Mouse (Mus musculus) embryonic stem cell, embryonic (primary cell): ENCODE results near the gene Gpr68.

Source experiments
- CTCF ChIA-PET, 4 experiments: fragments of 300-600 bp in 2 of 4; fragments of 350-600 bp in 2 of 4; sonication (Branson Sonifier 250); formaldehyde crosslinking; loops; one replicate each; lab custom pipeline; 2022; ENCODE audit warnings: inconsistent platforms in 2 of 4; lab: Charles Lee
- POLR2A ChIA-PET, 4 experiments: fragments of 300-600 bp in 2 of 4; fragments of 350-600 bp in 2 of 4; sonication (Branson Sonifier 250); formaldehyde crosslinking; loops; one replicate each; lab custom pipeline; 2022; ENCODE audit warnings: antibody characterized with exemption in 4 of 4, inconsistent platforms in 1 of 4; lab: Charles Lee

Gene Gpr68

GRCm38 (mm10) chr12:100837208-100837607, 70.8 kb downstream of the Gpr68 start:
- POLR2A ChIA-PET: no interaction called here
- CTCF ChIA-PET: interaction anchor here in 3 of 4 experiments (0.6 to 0.7 kb wide), 3 partner anchors 12 to 365 kb away, joined by 3 to 4 read pairs (median 3); no protein-coding TSS in a partner anchor

GRCm38 (mm10) chr12:100831629-100832325, 76.2 kb downstream of the Gpr68 start:
- POLR2A ChIA-PET: interaction anchor here (0.6 to 1.5 kb wide), 17 partner anchors 9 to 672 kb away, joined by 3 to 8 read pairs (median 4); partner anchors contain the start of genes Dglucy (in 2 of the 4) and Nrde2 (in 1 of the 4)
- CTCF ChIA-PET: interaction anchor here in 3 of 4 experiments (0.5 to 1.7 kb wide), 10 partner anchors 9 to 225 kb away, joined by 3 to 10 read pairs (median 4); no protein-coding TSS in a partner anchor

- CTCF ChIA-PET: interaction anchor here in 2 of 4 experiments (0.8 to 1.7 kb wide), 6 partner anchors 10 to 73 kb away, joined by 3 to 10 read pairs (median 4); no protein-coding TSS in a partner anchor
- POLR2A ChIA-PET: interaction anchor here (1.0 to 1.5 kb wide), 5 partner anchors 10 to 107 kb away, joined by 3 to 7 read pairs (median 3); partner anchors contain the start of gene Dglucy (in 1 of the 4)
These were observed 77.0 kb downstream of the Gpr68 start for GRCm38 (mm10) chr12:100831021-100831420.
